Mouse (Mus musculus) heart, embryonic 13.5 days (tissue): ENCODE measurements around the gene Xrn2. TPM values are rescaled to one million over a fixed set of nuclear protein-coding genes. Genes with fewer than 3 reads are reported as not detected.

Experiments
- ATAC-seq: fragments of 200-750 bp; cut with Nextera tagmentation; 2 replicates; pipeline ENCODE4 v1.8.0; 2017; ENCODE audit warnings: moderate TSS enrichment; ENCODE audit not compliant: insufficient number of reproducible peaks, low FRiP score, low TSS enrichment; ENCODE audit errors: extremely low read depth
- H3K27ac ChIP-seq: fragments of 300-500 bp; sonication (generic); replicated peaks from 2 replicates; pipeline ENCODE4 v1.5.1; 2015; ENCODE audit warnings: moderate library complexity, mild to moderate bottlenecking, inconsistent platforms
- H3K27me3 ChIP-seq: fragments of 300-500 bp; sonication (generic); replicated peaks from 2 replicates; pipeline ENCODE4 v1.6.1; 2015; ENCODE audit warnings: mild to moderate bottlenecking, inconsistent platforms
- H3K36me3 ChIP-seq: fragments of 300-500 bp; sonication (generic); 2 replicates; pipeline ENCODE4 v1.6.1; 2015; ENCODE audit warnings: mild to moderate bottlenecking, inconsistent platforms
- H3K4me1 ChIP-seq: fragments of 300-500 bp; sonication (generic); 2 replicates; pipeline ENCODE4 v1.6.1; 2015; ENCODE audit warnings: inconsistent platforms
- H3K4me2 ChIP-seq: fragments of 300-500 bp; sonication (generic); 2 replicates; pipeline ENCODE4 v1.6.1; 2015; ENCODE audit warnings: inconsistent platforms, mild to moderate bottlenecking, moderate library complexity
- H3K4me3 ChIP-seq: fragments of 300-500 bp; sonication (generic); 2 replicates; pipeline ENCODE4 v1.5.1; 2015; ENCODE audit warnings: moderate library complexity, mild to moderate bottlenecking, inconsistent platforms
- H3K9ac ChIP-seq: fragments of 300-500 bp; sonication (generic); 2 replicates; pipeline ENCODE4 v1.6.1; 2015; ENCODE audit warnings: inconsistent platforms, mild to moderate bottlenecking, moderate library complexity
- H3K9me3 ChIP-seq: fragments of 300-500 bp; sonication (generic); 2 replicates; pipeline ENCODE4 v1.6.1; 2016; ENCODE audit warnings: inconsistent platforms
- WGBS: fragments of 180-500 bp; shearing (Covaris S2); methylation state at CpG from one replicate; pipeline ENCODE4 v1.1.7; 2015; ENCODE audit warnings: mixed read lengths; 5-methylcytosine and 5-hydroxymethylcytosine counted together
- polyA plus RNA-seq: library from polyadenylated mRNA; unstranded; fragments of >200 nt; fragmentation: Nextera tagmentation; extraction: Ambion mirVana; gene quantifications from 2 replicates; pipeline ENCODE4 v1.2.1, GENCODE M21; 2015

Gene Xrn2
- polyA plus RNA-seq = 48.0 and 50.6 TPM in 2 replicates

GRCm38 (mm10) chr2:147012623-147013184 lies at the start of gene Xrn2:
Gene Xrn2 (plus strand): TSS chr2:147012996.
- H3K4me2 ChIP-seq = peak within 1 kb of the TSS; percentile 82
- H3K27ac ChIP-seq = peak within 1 kb of the TSS; percentile 99
- no peaks in the 10 kb centered on the region for H3K9me3 ChIP-seq
- peak; percentile 86 for ATAC-seq
- peaks cover 8% of the 10 kb centered on the region for H3K36me3 ChIP-seq
- peak within 1 kb of the TSS; percentile 91 for H3K4me3 ChIP-seq
- peaks cover 26% of the 10 kb centered on the region for H3K4me1 ChIP-seq
- peak within 1 kb of the TSS; percentile 95 for H3K9ac ChIP-seq
- no peaks in the 10 kb centered on the region for H3K27me3 ChIP-seq
- WGBS = under 1% methylated on average over 37 of the region's 37 CpGs

GRCm38 (mm10) chr2:146975024-146975423 lies 37.8 kb upstream of the Xrn2 start:
- H3K9ac ChIP-seq = no peak overlapping the region
- H3K4me2 ChIP-seq = no peak overlapping the region
- H3K27me3 ChIP-seq = no peaks in the 10 kb centered on the region
- H3K4me1 ChIP-seq = 0 out of 2 replicates have a peak, but pooled peaks cover 4% of the 10 kb centered on the region
- no peaks in the 10 kb centered on the region for H3K9me3 ChIP-seq
- H3K4me3 ChIP-seq = no peak overlapping the region
- H3K36me3 ChIP-seq = peaks cover 5% of the 10 kb centered on the region; the same call in 1 of the 2 replicates
- no peak overlapping the region for H3K27ac ChIP-seq
- WGBS = 75% methylated on average over 3 of the region's 3 CpGs
- no peak for ATAC-seq

GRCm38 (mm10) chr2:146975453-146976028 lies 37.3 kb upstream of the Xrn2 start:
- H3K4me2 ChIP-seq = no peak overlapping the region
- 63% methylated on average over 3 of the region's 3 CpGs for WGBS
- no peaks in the 10 kb centered on the region for H3K27me3 ChIP-seq
- no peak overlapping the region for H3K4me3 ChIP-seq
- no peak overlapping the region for H3K9ac ChIP-seq
- ATAC-seq = no peak
- H3K4me1 ChIP-seq = 0 out of 2 replicates have a peak, but pooled peaks cover 4% of the 10 kb centered on the region
- no peak overlapping the region for H3K27ac ChIP-seq
- no peaks in the 10 kb centered on the region for H3K9me3 ChIP-seq
- H3K36me3 ChIP-seq = peaks cover under 1% of the 10 kb centered on the region; the same call in 1 of the 2 replicates

GRCm38 (mm10) chr2:146982786-146983185 lies 30.0 kb upstream of the Xrn2 start:
- Histone ChIP-seq H3K4me1 (peaks cover 16% of the 10 kb centered on the region), H3K36me3 (no peaks in the 10 kb centered on the region), H3K9me3 (0 out of 2 replicates have a peak, but pooled peaks cover 4% of the 10 kb centered on the region), H3K4me3 (no peak overlapping the region), H3K27me3 (no peaks in the 10 kb centered on the region), H3K9ac (no peak overlapping the region), H3K27ac (no peak overlapping the region), H3K4me2 (no peak overlapping the region)
- ATAC-seq = no peak
- WGBS = 80% methylated on average over 2 of the region's 2 CpGs

- Histone ChIP-seq H3K27ac (peak overlapping the region; percentile 52; the same call in 1 of the 2 replicates), H3K9ac (no peak overlapping the region), H3K27me3 (no peaks in the 10 kb centered on the region), H3K36me3 (no peaks in the 10 kb centered on the region), H3K9me3 (0 out of 2 replicates have a peak, but pooled peaks cover 4% of the 10 kb centered on the region), H3K4me3 (no peak overlapping the region), H3K4me1 (peaks cover 16% of the 10 kb centered on the region), H3K4me2 (no peak overlapping the region)
- ATAC-seq = no peak
- WGBS = 87% methylated on average over 2 of the region's 2 CpGs
Observed at GRCm38 (mm10) chr2:146984831-146985230, 28.0 kb upstream of the Xrn2 start.

GRCm38 (mm10) chr2:146985807-146986206 lies 27.0 kb upstream of the Xrn2 start:
- Histone ChIP-seq H3K4me3 (no peak overlapping the region), H3K4me1 (peaks cover 16% of the 10 kb centered on the region), H3K27ac (peak overlapping the region; percentile 52), H3K9me3 (0 out of 2 replicates have a peak, but pooled peaks cover 4% of the 10 kb centered on the region), H3K27me3 (no peaks in the 10 kb centered on the region), H3K36me3 (no peaks in the 10 kb centered on the region), H3K4me2 (no peak overlapping the region), H3K9ac (no peak overlapping the region)
- 36% methylated on average over 1 of the region's 1 CpGs for WGBS
- no peak for ATAC-seq

- Histone ChIP-seq H3K27ac (peak overlapping the region; percentile 52), H3K9ac (no peak overlapping the region), H3K4me2 (no peak overlapping the region), H3K9me3 (0 out of 2 replicates have a peak, but pooled peaks cover 4% of the 10 kb centered on the region), H3K4me1 (peaks cover 16% of the 10 kb centered on the region), H3K36me3 (no peaks in the 10 kb centered on the region), H3K27me3 (no peaks in the 10 kb centered on the region), H3K4me3 (no peak overlapping the region)
- no peak for ATAC-seq
Observed at GRCm38 (mm10) chr2:146986429-146986828, 26.4 kb upstream of the Xrn2 start.

GRCm38 (mm10) chr2:147007265-147007664 lies 5.5 kb upstream of the Xrn2 start:
- Histone ChIP-seq H3K27me3 (no peaks in the 10 kb centered on the region), H3K4me1 (peaks cover 10% of the 10 kb centered on the region), H3K9me3 (no peaks in the 10 kb centered on the region), H3K4me3 (no peak overlapping the region), H3K36me3 (no peaks in the 10 kb centered on the region), H3K4me2 (no peak overlapping the region), H3K9ac (no peak overlapping the region), H3K27ac (no peak overlapping the region)
- ATAC-seq = no peak
- WGBS = 76% methylated on average over 2 of the region's 2 CpGs

GRCm38 (mm10) chr2:147009084-147009483 lies 3.7 kb upstream of the Xrn2 start:
- ATAC-seq = no peak
- H3K9me3 ChIP-seq = no peaks in the 10 kb centered on the region
- H3K9ac ChIP-seq = no peak overlapping the region
- H3K4me2 ChIP-seq = no peak overlapping the region
- H3K27ac ChIP-seq = no peak overlapping the region
- no peaks in the 10 kb centered on the region for H3K36me3 ChIP-seq
- peaks cover 10% of the 10 kb centered on the region for H3K4me1 ChIP-seq
- no peaks in the 10 kb centered on the region for H3K27me3 ChIP-seq
- no peak overlapping the region for H3K4me3 ChIP-seq

GRCm38 (mm10) chr2:147010141-147010540 lies 2.7 kb upstream of the Xrn2 start:
- no peak for ATAC-seq
- H3K4me1 ChIP-seq = peaks cover 21% of the 10 kb centered on the region
- WGBS = 95% methylated on average over 4 of the region's 4 CpGs
- H3K9me3 ChIP-seq = no peaks in the 10 kb centered on the region
- no peak overlapping the region for H3K4me2 ChIP-seq
- H3K27me3 ChIP-seq = no peaks in the 10 kb centered on the region
- no peak overlapping the region for H3K27ac ChIP-seq
- H3K4me3 ChIP-seq = no peak overlapping the region
- no peaks in the 10 kb centered on the region for H3K36me3 ChIP-seq
- no peak overlapping the region for H3K9ac ChIP-seq

GRCm38 (mm10) chr2:147010952-147011351 lies 1.8 kb upstream of the Xrn2 start:
- 91% methylated on average over 9 of the region's 9 CpGs for WGBS
- Histone ChIP-seq H3K4me3 (no peak overlapping the region), H3K27me3 (no peaks in the 10 kb centered on the region), H3K36me3 (0 out of 2 replicates have a peak, but pooled peaks cover 3% of the 10 kb centered on the region), H3K9me3 (no peaks in the 10 kb centered on the region), H3K4me1 (peaks cover 26% of the 10 kb centered on the region), H3K9ac (no peak overlapping the region), H3K27ac (no peak overlapping the region), H3K4me2 (no peak overlapping the region)
- no peak for ATAC-seq
